Mouse (Mus musculus) embryonic facial prominence, embryonic 13.5 days (tissue): ENCODE measurements around the gene D11Wsu47e. TPM values are rescaled to one million over a fixed set of nuclear protein-coding genes. Genes with fewer than 3 reads are reported as not detected.

Source experiments
- ATAC-seq: fragments of 200-750 bp; cut with Nextera tagmentation; 2 replicates; pipeline ENCODE4 v1.8.0; 2017; ENCODE audit warnings: low read depth; ENCODE audit not compliant: insufficient number of reproducible peaks, insufficient read depth, low FRiP score, low TSS enrichment
- H3K27ac ChIP-seq: fragments of 300-500 bp; sonication (generic); 2 replicates; pipeline ENCODE4 v1.5.1; 2015; ENCODE audit warnings: moderate library complexity, mild to moderate bottlenecking, inconsistent platforms
- H3K27me3 ChIP-seq: fragments of 300-500 bp; sonication (generic); 2 replicates; pipeline ENCODE4 v1.6.1; 2015; ENCODE audit warnings: mild to moderate bottlenecking, inconsistent platforms
- H3K36me3 ChIP-seq: fragments of 300-500 bp; sonication (generic); 2 replicates; pipeline ENCODE4 v1.6.1; 2015; ENCODE audit warnings: mild to moderate bottlenecking, inconsistent platforms
- H3K4me1 ChIP-seq: fragments of 300-500 bp; sonication (generic); 2 replicates; pipeline ENCODE4 v1.6.1; 2015; ENCODE audit warnings: inconsistent platforms
- H3K4me2 ChIP-seq: fragments of 300-500 bp; sonication (generic); 2 replicates; pipeline ENCODE4 v1.6.1; 2015; ENCODE audit warnings: moderate library complexity, mild to moderate bottlenecking, inconsistent platforms
- H3K4me3 ChIP-seq: fragments of 300-500 bp; sonication (generic); 2 replicates; pipeline ENCODE4 v1.5.1; 2015; ENCODE audit warnings: mild to moderate bottlenecking, inconsistent platforms
- H3K9ac ChIP-seq: fragments of 300-500 bp; sonication (generic); 2 replicates; pipeline ENCODE4 v1.6.1; 2015; ENCODE audit warnings: mild to moderate bottlenecking, inconsistent platforms
- H3K9me3 ChIP-seq: fragments of 300-500 bp; sonication (generic); 2 replicates; pipeline ENCODE4 v1.6.1; 2016; ENCODE audit warnings: inconsistent platforms
- WGBS: fragments of 180-500 bp; shearing (Covaris S2); methylation state at CpG from one replicate; pipeline ENCODE4 v1.1.7; 2015; ENCODE audit warnings: mixed read lengths; 5-methylcytosine and 5-hydroxymethylcytosine counted together
- polyA plus RNA-seq: library from polyadenylated mRNA; unstranded; fragments of >200 nt; fragmentation: Nextera tagmentation; extraction: Ambion mirVana; gene quantifications from 2 replicates; pipeline ENCODE4 v1.2.1, GENCODE M21; 2015

Gene D11Wsu47e
- polyA plus RNA-seq, 1 experiment from 2014 or later, result 23.5 TPM

DNA sequence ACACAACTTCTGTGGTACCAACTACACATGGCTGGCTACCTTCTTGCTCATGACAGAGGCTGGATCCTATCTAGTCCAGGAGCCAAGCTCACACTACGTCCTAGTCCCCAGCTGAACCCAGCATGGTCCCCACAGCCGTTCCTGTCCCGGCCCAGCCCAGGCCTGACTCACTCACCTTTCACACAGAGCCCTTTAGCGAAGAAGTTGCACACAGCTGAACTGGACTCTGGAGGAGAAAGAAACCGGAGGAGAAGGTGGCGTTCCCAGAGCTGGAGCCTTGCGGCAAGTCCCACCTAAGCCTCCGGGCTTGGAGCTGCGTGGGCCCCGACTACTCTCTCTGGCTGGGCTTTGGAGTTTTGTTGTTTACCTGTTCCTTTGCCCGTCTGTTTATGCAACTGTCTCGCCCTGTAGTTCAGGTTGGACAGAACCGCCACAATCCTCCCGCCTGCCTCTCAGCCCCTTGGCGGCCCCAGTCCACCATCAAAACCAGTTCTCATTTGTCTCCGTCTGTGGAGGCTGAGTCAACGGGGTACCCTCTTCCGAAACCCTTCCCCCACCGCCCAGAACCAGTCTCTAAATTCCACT lies 24.5 kb downstream of the D11Wsu47e start:
- Histone ChIP-seq H3K4me1 (peaks cover 34% of the 10 kb centered on the region), H3K27me3 (peaks cover 8% of the 10 kb centered on the region), H3K4me2 (peak overlapping the region; percentile 25; the same call in 1 of the 2 replicates), H3K9me3 (no peaks in the 10 kb centered on the region), H3K36me3 (0 out of 2 replicates have a peak, but pooled peaks cover 7% of the 10 kb centered on the region), H3K9ac (no peak overlapping the region), H3K4me3 (no peak overlapping the region), H3K27ac (no peak overlapping the region; the same call in 1 of the 2 replicates)
- ATAC-seq, result no peak
- 47% methylated on average over 19 of the region's 19 CpGs for WGBS

GRCm38 (mm10) chr11:113709272-113709671 lies 25.1 kb downstream of the D11Wsu47e start:
- Histone ChIP-seq H3K36me3 (0 out of 2 replicates have a peak, but pooled peaks cover 7% of the 10 kb centered on the region), H3K4me3 (no peak overlapping the region), H3K9me3 (no peaks in the 10 kb centered on the region), H3K27ac (no peak overlapping the region; the same call in 1 of the 2 replicates), H3K9ac (0 out of 2 replicates have a peak overlapping the region, but pooled peaks have one; percentile 57), H3K4me1 (peaks cover 30% of the 10 kb centered on the region), H3K4me2 (peak overlapping the region; percentile 25; the same call in 1 of the 2 replicates), H3K27me3 (peaks cover 8% of the 10 kb centered on the region)
- ATAC-seq, result 0 out of 2 replicates have a peak, but pooled peaks have one; percentile 29
- 12% methylated on average over 15 of the region's 15 CpGs for WGBS

- Histone ChIP-seq H3K36me3 (0 out of 2 replicates have a peak, but pooled peaks cover 7% of the 10 kb centered on the region), H3K27ac (peak within 1 kb of the TSS; percentile 84), H3K4me2 (peak within 1 kb of the TSS; percentile 25), H3K4me1 (peaks cover 30% of the 10 kb centered on the region), H3K9me3 (no peaks in the 10 kb centered on the region), H3K27me3 (peaks cover 8% of the 10 kb centered on the region), H3K9ac (peak within 1 kb of the TSS; percentile 57; the same call in 1 of the 2 replicates), H3K4me3 (no peak within 1 kb of the TSS)
- ATAC-seq, result peak; percentile 39; the same call in 1 of the 2 replicates
- 2% methylated on average over 11 of the region's 11 CpGs for WGBS
Measured at GRCm38 (mm10) chr11:113709731-113710256, 25.6 kb downstream of the D11Wsu47e start, which contains the start of gene Cpsf4l. Cpsf4l (minus strand) TSS chr11:113710017.

DNA sequence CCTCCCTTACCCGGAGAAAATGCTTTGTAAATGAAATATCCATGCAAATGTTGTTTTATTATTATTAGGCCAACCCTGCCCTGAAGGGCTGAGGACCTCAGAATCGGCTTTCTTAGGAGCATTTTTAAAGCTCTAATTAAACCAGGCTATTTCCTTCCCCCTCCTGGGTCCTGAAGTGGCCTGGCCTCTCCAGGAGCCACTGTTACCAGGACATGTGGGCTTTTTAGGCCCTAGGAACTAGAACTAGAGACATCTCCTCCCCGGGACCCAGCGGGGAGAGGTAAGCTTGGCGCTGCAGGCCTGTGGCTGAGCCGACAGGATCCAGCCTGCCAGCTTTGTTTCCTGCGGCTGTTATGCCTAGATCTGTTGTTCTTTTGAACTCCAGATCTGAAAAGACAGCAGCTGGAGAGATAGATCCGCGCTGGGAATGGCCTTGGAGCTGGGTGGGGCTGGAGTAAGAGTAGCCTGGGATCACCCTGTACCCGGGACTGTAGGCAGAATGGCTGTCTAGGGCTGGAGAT lies 26.1 kb downstream of the D11Wsu47e start:
- ATAC-seq, result no peak
- H3K27me3 ChIP-seq, result peaks cover 8% of the 10 kb centered on the region
- 3% methylated on average over 10 of the region's 10 CpGs for WGBS
- peak overlapping the region; percentile 57; the same call in 1 of the 2 replicates for H3K9ac ChIP-seq
- H3K4me2 ChIP-seq, result peak overlapping the region; percentile 25
- 0 out of 2 replicates have a peak, but pooled peaks cover 7% of the 10 kb centered on the region for H3K36me3 ChIP-seq
- peaks cover 30% of the 10 kb centered on the region for H3K4me1 ChIP-seq
- H3K27ac ChIP-seq, result peak overlapping the region; percentile 84
- H3K4me3 ChIP-seq, result no peak overlapping the region
- no peaks in the 10 kb centered on the region for H3K9me3 ChIP-seq

DNA sequence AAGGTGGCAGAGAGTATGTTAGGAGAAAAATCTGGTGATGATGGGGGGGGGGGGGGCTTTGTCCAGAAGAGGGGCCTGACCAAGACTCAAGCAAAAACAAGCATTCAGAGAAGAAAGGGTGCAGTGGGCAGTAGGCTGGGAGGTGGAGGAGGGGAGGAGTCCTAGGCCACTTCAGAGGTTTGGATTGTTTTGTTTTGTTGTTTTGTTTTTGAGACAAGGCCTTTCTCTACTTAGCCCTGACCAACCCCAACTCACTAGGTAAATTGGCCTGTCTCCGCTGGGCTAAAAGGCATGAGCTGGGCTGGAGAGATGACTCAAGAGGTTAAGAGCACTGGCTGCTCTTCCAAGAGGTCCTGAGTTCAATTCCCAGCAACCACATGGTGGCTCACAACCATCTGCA lies 26.8 kb downstream of the D11Wsu47e start:
- peaks cover 8% of the 10 kb centered on the region for H3K27me3 ChIP-seq
- no peak overlapping the region for H3K4me3 ChIP-seq
- H3K4me1 ChIP-seq, result peaks cover 26% of the 10 kb centered on the region
- H3K9ac ChIP-seq, result no peak overlapping the region
- no peak overlapping the region for H3K27ac ChIP-seq
- WGBS, result 44% methylated on average over 1 of the region's 1 CpGs
- no peaks in the 10 kb centered on the region for H3K9me3 ChIP-seq
- no peak overlapping the region for H3K4me2 ChIP-seq
- ATAC-seq, result no peak
- 0 out of 2 replicates have a peak, but pooled peaks cover 7% of the 10 kb centered on the region for H3K36me3 ChIP-seq

GRCm38 (mm10) chr11:113715078-113715674 lies 31.0 kb downstream of the D11Wsu47e start:
- Histone ChIP-seq H3K36me3 (no peaks in the 10 kb centered on the region), H3K9me3 (no peaks in the 10 kb centered on the region), H3K9ac (no peak overlapping the region), H3K4me1 (peaks cover 24% of the 10 kb centered on the region), H3K4me3 (no peak overlapping the region), H3K4me2 (no peak overlapping the region), H3K27me3 (no peaks in the 10 kb centered on the region), H3K27ac (no peak overlapping the region)
- 54% methylated on average over 7 of the region's 7 CpGs for WGBS
- ATAC-seq, result no peak

DNA sequence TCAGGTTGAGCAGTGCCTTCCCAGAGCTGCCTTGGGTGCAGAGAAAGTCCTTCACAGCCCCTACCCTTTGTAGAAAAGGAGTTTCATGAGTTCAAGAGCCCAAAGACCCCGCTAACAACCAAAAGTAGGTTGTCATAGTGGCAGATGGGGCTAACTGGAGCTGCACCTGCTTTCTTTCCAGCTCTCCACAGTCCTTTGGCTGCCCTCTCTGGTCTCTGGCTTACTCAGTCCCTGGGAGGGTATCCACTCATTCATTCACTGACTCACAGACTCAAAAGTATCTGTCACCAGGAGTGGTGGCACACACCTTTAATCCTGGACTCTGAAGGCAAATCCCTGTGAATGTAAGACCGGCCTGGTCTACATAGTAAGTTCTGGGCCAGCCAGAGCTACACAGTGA lies 31.9 kb downstream of the D11Wsu47e start:
- peaks cover 15% of the 10 kb centered on the region; the same call in 1 of the 2 replicates for H3K4me1 ChIP-seq
- ATAC-seq, result no peak
- no peak overlapping the region for H3K9ac ChIP-seq
- no peak overlapping the region for H3K4me2 ChIP-seq
- H3K4me3 ChIP-seq, result no peak overlapping the region
- no peak overlapping the region for H3K27ac ChIP-seq
- no peaks in the 10 kb centered on the region for H3K36me3 ChIP-seq
- 94% methylated on average over 2 of the region's 2 CpGs for WGBS
- no peaks in the 10 kb centered on the region for H3K9me3 ChIP-seq
- H3K27me3 ChIP-seq, result no peaks in the 10 kb centered on the region

DNA sequence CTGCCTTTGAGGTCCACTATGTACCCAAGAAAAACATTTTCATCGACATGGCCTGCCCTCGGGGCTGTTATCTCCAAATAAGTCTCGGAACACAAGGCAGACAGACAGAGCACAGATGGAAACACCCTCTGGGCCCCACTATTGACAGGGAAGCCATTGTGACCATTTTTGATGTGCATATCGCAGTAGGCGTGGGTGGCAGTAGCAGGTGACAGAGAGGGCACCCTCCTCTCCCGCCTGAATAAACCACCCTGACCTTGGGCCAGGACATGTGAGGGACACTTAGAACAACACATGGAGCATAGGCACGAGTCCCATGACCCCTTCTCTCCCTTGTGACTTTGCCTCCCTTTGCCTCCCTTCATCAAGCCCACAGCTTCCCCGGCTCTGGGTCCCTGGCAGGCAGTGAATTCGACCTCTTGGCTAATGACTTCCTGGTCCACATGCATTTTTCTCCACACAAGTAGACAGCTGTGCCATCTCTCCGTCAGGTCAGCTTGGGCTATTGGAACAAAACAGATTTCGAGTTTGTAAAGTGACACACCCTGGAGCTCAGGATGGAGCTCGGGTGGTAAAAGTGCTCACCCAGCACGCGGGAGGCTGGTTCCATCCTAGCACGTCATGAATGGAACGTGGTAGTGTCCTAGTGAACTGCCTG lies 33.7 kb downstream of the D11Wsu47e start:
- H3K4me1 ChIP-seq, result peaks cover 18% of the 10 kb centered on the region
- no peak overlapping the region for H3K4me2 ChIP-seq
- H3K36me3 ChIP-seq, result no peaks in the 10 kb centered on the region
- no peak overlapping the region for H3K9ac ChIP-seq
- no peak overlapping the region for H3K27ac ChIP-seq
- H3K9me3 ChIP-seq, result no peaks in the 10 kb centered on the region
- ATAC-seq, result no peak
- no peaks in the 10 kb centered on the region for H3K27me3 ChIP-seq
- WGBS, result 64% methylated on average over 16 of the region's 16 CpGs
- no peak overlapping the region for H3K4me3 ChIP-seq

DNA sequence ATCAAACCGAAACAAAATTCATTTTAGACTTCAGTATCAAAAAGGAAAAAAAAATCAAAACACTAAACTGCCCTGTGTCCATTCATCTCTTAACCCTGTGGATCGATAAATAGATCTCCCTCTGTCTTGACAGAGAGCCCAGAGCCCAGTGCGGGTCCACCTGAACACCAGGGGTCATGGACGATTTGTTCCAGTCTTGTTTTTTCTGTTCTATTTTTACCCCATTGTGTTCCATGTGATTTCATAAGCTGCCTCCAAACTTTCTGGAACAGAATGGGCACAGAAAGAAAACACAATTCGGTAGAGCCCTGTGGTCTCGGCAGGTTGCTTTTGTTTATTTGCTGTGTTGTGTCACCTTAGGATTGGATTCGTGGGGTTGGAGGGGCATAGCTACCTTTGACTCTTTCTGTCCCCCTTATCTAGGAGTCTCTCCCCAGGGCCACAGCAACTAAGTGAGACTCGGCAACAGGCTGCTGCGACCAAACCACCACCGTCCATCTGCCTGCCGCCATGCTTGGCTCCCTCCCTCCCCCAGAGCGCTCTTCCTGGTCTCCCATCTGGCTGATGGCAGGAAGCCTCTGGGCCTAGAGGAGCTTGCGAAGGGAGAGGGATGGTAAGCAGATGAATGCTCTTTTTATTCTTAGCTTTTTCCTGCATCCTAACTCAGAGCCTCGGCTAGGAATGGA lies 38.3 kb downstream of the D11Wsu47e start:
- Histone ChIP-seq H3K27ac (peak overlapping the region; percentile 55), H3K9ac (no peak overlapping the region), H3K9me3 (no peaks in the 10 kb centered on the region), H3K4me3 (no peak overlapping the region), H3K27me3 (no peaks in the 10 kb centered on the region), H3K36me3 (peaks cover 39% of the 10 kb centered on the region), H3K4me1 (peaks cover 37% of the 10 kb centered on the region), H3K4me2 (no peak overlapping the region)
- no peak for ATAC-seq
- 60% methylated on average over 14 of the region's 14 CpGs for WGBS

GRCm38 (mm10) chr11:113725235-113726048 lies 41.2 kb downstream of the D11Wsu47e start:
- Histone ChIP-seq H3K4me2 (no peak overlapping the region), H3K27me3 (no peaks in the 10 kb centered on the region), H3K4me3 (no peak overlapping the region), H3K9ac (no peak overlapping the region), H3K4me1 (peaks cover 60% of the 10 kb centered on the region), H3K36me3 (peaks cover 60% of the 10 kb centered on the region), H3K27ac (peak overlapping the region; percentile 34), H3K9me3 (no peaks in the 10 kb centered on the region)
- 83% methylated on average over 4 of the region's 4 CpGs for WGBS
- ATAC-seq, result no peak
